Mouse (Mus musculus) erythroblast, embryonic 14.5 days (primary cell): ENCODE measurements around the gene S100g.

ENCODE experiments used
- GATA1 ChIP-seq: IDR thresholded peaks from 2 replicates; pipeline ENCODE4 v1.6.1; 2012; ENCODE audit warnings: low read length, inconsistent platforms, mixed read lengths
- TAL1 ChIP-seq: IDR thresholded peaks from 3 replicates; pipeline ENCODE4 v1.6.1; 2012; ENCODE audit warnings: low read length, inconsistent platforms, mixed read lengths

DNA sequence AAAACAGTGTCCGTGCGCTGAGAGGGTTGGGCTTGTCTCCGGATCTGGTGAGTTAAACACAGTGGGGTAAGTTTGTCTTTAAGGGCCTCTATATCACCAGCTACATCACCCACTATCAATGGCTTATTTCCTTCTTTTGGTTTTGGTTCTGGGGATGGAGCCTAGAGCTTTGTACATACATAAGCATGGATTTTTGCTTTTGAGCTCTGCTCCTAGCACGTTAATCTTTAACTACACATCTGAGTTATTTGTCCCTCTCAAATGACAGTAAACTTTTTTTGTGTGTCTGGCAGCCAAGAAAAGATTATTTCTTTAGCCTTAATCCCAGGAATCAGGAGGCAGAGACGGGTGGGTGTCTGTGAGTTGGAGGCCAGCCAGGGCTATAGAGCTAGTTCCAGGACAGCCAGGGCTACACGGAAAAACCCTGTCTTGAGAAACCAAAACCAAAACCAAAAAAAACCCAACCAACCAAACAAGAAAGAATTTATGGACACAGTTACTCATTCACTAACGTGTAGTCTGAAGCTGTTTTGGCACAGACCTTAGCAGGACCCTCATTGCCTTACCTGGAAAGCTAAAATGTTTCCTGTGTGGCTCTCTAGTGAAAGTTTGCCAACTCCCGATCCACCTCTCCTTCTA, 42.8 kb downstream of the S100g start:
- TF ChIP-seq TAL1 (no peak), GATA1 (no peak)
